Mouse (Mus musculus): ENCODE data around the gene Pih1d1. TPM values are rescaled to one million over a fixed set of nuclear protein-coding genes. Genes with fewer than 3 reads are reported as not detected.
"Not testable (repeated sequence)": the region's sequence is repeated elsewhere in the genome, so short reads cannot be mapped to it uniquely, and the experiment has no call there.

Gene Pih1d1
- total RNA-seq, 2 experiments from 2014 or later, result 2.7 to 59.6 TPM

DNA sequence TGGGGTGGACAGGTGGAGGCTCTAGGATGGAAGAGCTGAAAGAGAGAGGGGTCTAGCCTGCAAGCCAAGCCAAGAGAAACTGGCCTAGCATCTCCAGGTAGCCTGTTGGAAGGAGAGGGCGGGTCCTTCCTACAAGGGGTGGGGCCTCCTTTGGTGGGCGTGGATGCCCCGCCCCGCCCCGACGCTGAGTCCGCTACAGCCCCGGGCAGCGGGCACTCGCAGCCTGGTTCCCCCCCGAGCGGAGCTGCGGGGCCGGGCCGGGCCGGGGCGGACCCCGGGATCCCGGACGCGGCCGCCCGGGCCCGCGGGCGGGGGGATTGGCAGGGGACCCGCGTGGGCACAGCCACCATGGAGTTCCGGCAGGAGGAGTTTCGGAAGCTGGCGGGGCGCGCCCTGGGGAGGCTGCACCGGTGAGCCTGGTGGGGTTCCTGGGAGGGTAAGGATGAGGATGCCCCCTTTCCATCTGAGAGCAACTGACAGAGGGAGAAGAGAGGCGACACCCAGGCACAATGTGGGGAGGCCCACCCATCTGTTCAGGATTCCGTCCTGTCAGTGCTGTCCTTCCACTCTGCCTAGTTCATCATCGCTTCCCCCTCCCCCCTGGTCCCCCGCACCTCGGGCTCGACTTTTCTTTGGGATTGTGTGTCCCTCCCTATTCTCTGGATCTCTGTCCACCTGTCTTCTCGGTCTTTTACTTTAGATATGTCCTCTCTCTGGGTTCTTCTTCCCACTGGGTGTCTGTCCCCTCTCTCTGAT, 9.8 kb downstream of the Pih1d1 start, which contains the start of gene Slc17a7:
Gene Slc17a7 (plus strand): TSS at position 215 of the 756 bp plus-strand sequence.
- 0 out of 2 replicates have a peak, but pooled peaks have one; percentile 50 for ATAC-seq (replicated peaks; ENCODE audit: low FRiP score, poor library complexity, severe bottlenecking)

DNA sequence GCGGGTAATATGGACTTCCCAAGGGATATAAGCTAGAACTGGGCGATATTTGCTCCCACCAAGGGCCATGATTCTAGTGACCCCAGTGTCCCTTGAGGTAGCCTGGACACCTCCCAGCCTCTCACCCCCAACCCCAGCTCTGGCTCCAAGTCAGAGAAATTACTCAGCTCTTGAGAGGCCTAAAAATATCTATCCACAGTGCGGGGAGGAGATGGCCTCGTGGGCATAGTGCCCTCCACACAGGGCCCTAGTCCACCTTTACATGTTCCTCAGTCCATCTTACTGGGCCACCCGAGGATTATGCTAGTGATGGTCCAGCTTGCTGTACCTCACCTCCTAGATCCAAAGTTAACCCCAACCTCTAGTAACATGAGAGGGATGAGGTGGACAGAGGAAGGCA, 10.7 kb downstream of the Pih1d1 start:
- no peak for ATAC-seq (replicated peaks; ENCODE audit: low FRiP score, poor library complexity, severe bottlenecking)

DNA sequence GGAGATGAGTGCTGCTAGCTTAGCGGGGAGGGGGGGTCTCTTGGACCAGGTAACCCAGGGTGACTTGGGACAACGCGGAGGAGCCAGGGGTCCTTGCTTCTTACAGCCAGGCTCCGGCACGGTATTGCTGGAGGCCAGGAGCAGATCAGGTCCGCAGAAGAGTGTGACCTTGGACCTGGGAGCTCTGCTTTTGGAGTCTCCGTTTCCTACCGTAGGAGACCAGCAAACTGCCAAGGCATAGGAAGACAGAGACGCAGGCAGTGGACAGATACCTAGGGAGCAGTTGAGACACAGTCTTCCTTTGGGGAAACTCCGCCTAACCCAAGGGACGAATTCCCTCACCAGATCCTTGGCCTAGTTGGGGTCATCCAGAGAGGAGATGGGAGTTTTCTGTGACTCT, 11.6 kb downstream of the Pih1d1 start:
- no peak for ATAC-seq (replicated peaks; ENCODE audit: low FRiP score, poor library complexity, severe bottlenecking)

DNA sequence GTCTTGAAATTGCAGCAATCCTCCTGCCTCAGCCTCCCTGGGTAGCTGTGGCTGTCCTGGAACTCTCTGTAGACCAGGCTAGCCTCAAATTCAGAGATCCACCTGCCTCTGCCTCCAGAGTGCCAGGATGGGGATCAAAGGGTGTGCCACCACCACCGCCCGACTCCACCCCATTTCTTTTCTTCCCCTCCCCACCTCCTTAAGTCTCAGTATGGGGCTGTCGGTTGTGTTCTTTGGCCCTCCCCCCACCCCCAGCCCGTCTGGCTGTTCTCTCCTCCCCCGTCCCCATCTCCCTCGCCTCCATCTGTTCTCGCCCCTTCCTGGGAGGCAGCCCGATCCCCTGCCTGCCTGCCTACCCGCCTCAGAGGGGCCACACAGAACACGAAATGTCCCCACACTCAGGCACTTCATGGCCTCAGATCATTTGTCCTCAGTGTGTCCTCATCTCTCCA, 12.9 kb downstream of the Pih1d1 start:
- ATAC-seq (replicated peaks; ENCODE audit: low FRiP score, poor library complexity, severe bottlenecking), result no peak

DNA sequence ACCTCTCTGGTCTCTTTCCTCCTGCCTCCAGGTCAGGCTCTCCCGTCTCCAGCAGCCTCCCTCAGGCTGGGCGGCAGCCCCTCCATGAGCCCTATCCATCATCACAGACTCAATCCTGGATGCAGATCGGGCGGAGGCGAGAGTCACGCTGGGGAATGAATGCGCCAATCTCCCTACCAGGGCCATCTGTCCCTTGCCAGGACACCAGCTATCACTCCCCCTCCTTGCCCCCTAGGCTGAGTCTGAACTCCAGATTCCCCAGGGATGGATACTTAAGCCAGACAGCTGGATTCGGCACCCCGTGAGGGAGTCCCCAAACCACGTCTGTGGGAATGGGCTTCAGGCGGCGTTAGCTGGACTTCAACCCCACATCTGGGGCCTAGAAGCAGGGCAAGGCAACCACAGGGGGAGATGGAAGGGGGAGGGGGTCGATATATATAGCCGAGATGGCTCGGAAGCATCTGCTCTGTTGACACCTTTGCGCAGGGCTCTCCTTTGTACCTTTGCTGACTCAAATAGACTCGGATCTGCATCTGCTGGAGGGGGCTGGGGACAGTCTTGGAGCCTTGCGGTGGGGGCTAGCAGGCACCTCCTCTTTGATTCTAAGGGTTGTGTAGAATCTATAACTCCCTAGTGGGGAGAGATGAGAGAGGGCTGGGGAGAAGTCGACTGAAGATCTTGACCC, 13.8 kb downstream of the Pih1d1 start:
- no peak for ATAC-seq (replicated peaks; ENCODE audit: low FRiP score, poor library complexity, severe bottlenecking)

DNA sequence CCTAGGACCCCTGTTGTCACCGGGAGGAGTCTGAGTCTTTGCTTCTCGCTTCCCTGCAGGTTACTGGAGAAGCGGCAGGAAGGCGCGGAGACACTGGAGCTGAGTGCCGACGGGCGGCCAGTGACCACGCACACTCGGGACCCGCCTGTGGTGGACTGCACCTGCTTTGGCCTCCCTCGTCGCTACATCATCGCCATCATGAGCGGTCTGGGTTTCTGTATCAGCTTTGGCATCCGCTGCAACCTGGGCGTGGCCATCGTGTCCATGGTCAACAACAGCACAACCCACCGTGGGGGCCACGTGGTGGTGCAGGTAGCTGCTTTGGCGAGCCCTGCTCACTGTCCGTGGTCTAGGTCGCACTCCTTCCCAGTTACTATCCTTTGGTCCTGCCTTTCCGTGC, 14.6 kb downstream of the Pih1d1 start:
- no peak for ATAC-seq (replicated peaks; ENCODE audit: low FRiP score, poor library complexity, severe bottlenecking)

DNA sequence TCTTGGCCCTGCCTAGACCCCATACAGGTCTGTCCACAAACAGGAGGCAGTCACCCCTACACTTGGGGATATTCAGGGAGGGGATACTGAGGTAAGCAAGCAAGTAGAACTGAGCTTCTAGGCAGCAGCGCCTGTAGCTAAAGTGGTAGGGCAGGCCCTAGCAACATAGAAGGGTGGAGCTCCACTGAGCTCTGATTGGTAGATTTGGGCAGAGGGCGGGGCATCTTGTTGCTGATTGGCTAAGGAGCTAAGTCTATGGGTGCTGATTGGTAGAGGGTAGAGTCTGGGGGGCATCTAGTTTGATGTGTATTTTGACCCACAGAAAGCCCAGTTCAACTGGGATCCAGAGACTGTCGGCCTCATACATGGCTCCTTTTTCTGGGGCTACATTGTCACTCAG, 15.4 kb downstream of the Pih1d1 start:
- ATAC-seq (replicated peaks; ENCODE audit: low FRiP score, poor library complexity, severe bottlenecking), result 0 out of 2 replicates have a peak, but pooled peaks have one; percentile 38

DNA sequence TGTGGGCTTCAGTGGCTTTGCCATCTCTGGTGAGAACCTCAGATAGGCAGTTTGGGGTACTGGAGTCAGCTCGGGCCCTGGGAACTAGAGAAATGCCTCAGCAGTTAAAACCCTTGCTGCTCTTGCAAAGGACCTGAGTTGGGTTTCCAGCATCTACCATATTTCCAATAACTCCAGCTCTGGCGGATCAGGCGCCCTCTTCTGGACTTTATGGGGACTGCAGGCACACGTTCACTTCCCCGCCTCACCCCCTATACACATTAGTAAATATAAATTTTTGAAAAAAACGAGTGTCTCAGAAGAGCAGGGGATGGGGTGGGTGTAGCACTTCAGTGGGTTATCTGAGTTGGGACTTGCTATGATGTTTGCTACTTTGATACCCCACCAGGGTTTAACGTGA, 18.9 kb downstream of the Pih1d1 start:
- ATAC-seq (replicated peaks; ENCODE audit: low FRiP score, poor library complexity, severe bottlenecking), result 0 out of 2 replicates have a peak, but pooled peaks have one; percentile 52

DNA sequence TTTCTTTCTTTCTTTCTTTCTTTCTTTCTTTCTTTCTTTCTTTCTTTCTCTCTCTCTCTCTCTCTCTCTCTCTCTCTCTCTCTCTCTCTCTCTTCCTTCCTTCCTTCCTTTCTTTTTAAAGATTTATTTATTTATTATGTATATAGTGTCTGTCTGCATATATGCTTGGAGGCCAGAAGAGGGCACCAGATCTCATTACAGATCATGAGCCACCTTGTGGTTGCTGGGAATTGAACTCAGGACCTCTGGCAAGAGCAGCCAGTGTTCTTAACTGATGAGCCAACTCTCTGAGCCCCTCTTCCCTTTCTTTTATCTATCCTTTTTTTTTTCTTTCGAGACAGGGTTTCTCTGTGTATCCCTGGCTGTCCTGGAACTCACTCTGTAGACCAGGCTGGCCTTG, 19.7 kb downstream of the Pih1d1 start:
- not testable (repeated sequence) for ATAC-seq (replicated peaks; ENCODE audit: low FRiP score, poor library complexity, severe bottlenecking)

DNA sequence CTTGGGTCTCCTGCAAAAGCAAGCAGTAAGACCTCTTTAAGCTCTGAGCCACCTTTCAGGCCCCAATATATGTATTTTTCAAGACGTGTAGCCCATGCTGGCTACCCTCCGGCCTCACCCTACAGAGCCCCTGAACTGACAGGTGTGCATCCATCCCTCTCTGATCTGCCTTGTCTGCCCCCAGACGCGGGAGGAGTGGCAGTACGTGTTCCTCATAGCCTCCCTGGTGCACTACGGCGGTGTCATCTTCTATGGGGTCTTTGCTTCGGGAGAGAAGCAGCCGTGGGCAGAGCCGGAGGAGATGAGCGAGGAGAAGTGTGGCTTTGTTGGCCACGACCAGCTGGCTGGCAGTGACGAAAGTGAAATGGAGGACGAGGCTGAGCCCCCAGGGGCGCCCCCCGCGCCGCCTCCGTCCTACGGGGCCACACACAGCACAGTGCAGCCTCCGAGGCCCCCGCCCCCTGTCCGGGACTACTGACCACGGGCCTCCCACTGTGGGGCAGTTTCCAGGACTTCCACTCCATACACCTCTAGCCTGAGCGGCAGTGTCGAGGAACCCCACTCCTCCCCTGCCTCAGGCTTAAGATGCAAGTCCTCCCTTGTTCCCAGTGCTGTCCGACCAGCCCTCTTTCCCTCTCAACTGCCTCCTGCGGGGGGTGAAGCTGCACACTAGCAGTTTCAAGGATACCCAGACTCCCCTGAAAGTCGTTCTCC, 20.6 kb downstream of the Pih1d1 start:
- ATAC-seq (replicated peaks; ENCODE audit: low FRiP score, poor library complexity, severe bottlenecking), result no peak

DNA sequence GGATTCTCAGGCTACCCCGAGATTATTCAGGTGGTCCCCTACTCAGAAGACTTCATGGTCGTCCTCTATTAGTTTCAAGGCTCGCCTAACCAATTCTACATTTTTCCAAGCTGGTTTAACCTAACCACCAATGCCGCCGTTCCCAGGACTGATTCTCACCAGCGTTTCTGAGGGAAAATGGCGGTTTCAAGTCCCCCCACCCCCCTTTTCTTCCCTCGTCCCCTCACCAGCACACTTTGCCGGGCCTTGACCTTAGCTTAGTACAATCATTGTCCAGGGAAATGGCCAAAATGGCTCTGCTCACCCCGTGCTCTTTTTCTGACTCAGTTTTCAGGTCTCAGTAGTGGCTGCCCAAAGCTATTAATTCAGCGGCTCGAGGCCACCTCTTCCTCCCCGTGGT, 21.3 kb downstream of the Pih1d1 start:
- ATAC-seq (replicated peaks; ENCODE audit: low FRiP score, poor library complexity, severe bottlenecking), result no peak

DNA sequence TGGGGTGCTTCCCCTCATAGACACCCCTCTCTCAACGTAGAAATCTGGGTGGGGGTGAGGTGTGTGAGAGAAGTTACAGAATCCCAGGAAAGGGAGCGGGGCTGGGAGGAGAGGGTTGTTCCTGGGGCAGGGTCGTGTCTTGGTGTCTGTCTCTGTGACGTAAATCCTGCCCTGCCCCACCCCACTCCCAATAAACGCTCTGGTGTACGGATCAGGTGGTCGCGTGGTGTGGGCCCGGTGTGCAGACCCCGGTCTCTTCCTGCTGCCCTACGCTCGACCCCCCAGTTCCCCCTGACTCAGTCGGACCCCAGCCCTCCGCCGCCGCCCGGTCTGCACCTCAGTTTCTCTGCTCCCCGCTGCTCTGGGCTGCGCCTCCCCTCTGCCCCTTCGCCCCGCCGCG, 21.8 kb downstream of the Pih1d1 start:
- ATAC-seq (replicated peaks; ENCODE audit: low FRiP score, poor library complexity, severe bottlenecking), result no peak

DNA sequence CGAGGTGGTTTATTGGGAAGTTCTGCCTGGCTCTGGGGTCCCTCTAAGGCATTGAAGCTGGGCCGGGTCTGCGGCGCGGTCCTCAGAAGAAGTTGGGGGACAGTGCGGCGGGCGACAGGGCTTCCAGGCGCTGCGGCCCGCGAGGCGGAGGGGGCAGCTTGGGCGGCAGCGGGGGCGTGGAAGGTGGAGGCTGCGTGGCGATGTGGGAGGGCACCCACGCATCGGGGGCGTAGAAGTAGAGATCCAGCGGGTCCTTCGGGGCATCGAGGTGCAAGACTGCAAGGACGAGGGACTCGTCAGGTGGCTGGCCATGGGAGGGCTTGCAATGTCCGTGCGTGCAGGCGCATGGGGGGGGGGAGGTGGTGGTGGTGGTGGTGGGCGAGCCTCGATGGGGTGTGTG, 22.3 kb downstream of the Pih1d1 start:
- ATAC-seq (replicated peaks; ENCODE audit: low FRiP score, poor library complexity, severe bottlenecking), result no peak

DNA sequence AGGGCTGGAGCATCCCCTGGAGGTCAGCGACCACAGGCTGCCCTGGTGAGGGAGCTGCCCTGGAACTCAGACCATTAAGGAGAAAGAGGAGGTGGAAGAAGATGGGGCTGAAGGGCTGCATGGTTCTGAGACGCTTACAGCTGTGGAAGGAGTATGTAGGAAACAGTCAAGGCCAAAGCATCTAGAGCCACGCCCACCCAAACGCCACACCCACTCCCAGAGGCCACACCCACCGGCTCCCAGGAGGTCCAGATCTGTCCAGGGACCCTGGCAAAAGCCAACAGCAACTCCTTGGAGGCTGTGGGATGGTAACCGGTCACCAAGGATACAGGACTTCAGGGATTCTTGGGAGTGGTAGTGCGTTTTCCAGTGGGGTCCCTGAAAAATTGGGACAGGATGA, 24.4 kb downstream of the Pih1d1 start:
- no peak for ATAC-seq (replicated peaks; ENCODE audit: low FRiP score, poor library complexity, severe bottlenecking)

DNA sequence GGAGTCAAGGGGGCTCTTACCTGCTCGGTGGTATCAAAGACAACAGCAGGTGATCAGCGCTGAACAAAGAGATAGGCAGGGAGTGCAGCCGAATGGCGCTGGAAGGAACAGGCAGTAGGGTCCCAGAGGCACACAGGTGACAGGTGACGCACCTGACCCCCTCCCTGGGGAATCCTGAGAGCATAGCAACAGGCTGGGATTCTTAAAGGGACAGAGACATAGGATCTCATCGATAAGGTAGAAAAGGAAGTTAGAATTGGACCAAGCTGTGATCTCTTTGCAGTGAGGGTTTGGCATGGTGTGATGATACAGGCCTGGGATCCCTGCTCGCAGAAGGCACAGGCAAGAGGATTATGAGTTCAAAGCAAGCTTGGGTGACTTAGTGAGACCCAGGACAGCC, 25.4 kb downstream of the Pih1d1 start, which contains the start of gene Gfy:
Gene Gfy (minus strand): TSS at position 101 of the 400 bp plus-strand sequence.
- no peak for ATAC-seq (replicated peaks; ENCODE audit: low FRiP score, poor library complexity, severe bottlenecking)

DNA sequence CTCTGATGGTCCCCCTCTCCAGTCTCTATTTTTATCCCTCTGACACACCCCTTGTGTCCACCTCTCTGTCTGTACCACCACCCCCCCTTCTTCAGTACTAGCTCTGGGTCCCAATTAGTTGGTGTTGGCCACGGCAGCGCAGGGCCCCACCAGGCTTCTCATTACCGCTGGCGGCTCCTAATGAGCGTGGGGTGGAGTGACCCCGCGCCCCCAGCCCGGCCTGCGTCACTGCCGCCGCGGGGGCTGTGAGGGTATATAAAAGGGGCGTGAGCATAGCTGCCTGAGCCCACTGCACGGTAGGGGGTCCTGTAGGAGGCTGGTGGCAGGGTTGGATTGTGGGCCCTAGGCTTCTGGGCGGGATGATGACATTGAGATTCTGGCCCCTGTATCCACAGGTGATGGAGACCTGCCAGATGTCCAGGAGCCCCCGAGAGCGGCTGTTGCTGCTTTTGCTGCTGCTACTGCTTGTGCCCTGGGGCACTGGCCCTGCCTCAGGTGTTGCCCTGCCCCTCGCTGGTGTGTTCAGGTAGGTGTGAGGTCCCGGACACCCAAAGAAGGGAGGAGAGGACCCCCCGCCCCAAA, 26.9 kb downstream of the Pih1d1 start, which contains the start of gene Pth2:
Gene Pth2 (plus strand): TSS at position 100 of the 582 bp plus-strand sequence.
- no peak for ATAC-seq (replicated peaks; ENCODE audit: low FRiP score, poor library complexity, severe bottlenecking)

DNA sequence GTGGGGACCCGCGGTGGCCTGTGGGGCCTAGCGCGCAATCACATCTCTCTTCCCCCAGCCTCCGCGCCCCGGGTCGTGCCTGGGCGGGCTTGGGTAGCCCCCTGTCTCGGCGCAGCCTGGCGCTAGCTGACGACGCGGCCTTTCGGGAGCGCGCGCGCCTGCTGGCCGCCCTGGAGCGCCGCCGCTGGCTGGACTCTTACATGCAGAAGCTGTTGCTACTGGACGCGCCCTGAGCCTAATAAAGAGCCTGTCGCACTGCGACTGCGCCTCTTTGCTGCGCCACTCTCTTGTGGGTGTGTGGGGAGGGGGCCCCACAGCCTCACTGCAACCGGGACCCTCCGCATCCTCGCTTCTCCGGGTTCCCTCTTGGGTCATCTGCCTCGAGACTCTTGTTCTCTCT, 27.4 kb downstream of the Pih1d1 start:
- ATAC-seq (replicated peaks; ENCODE audit: low FRiP score, poor library complexity, severe bottlenecking), result no peak

DNA sequence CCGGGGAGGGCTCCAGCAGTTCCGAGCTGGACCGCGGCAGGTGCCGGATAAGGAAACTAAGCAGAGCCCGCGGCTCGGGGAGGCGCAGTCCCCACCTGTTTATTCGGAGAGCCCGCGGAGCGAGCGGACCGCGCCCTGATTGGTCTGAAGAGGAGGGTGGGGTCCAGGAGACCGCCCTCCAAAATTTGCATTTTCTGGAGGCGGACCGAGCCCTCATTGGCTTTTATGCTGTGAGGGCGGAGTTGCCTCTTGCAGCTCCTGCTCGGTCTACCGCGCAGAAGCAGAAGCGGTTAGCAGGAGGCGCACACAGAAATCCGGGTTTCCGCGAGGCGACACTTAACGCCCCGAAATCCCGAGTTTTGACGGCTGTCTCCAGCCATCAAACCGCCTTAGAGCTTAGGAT, 28.1 kb downstream of the Pih1d1 start:
- ATAC-seq (replicated peaks; ENCODE audit: low FRiP score, poor library complexity, severe bottlenecking), result peak; percentile 93

DNA sequence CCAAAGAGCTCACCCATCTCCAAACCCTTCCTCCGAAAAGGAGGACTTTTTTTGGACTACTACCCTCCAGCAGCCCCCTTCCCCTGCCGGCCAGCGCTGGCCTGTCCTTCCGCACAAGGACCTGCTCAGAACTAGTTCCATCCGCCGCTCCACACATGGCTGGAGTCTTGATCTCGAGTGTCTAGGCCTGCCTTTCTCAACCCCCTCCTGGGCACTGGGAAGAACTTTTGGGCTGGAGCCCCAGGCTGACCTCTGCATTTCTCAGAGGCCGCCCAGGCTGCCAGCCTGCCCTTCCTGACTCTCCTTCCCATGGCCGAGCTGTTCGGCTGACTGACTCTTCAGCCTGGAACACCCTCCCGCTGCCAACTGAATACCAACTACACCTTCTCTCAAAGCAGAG, 28.5 kb downstream of the Pih1d1 start:
- ATAC-seq (replicated peaks; ENCODE audit: low FRiP score, poor library complexity, severe bottlenecking), result peak; percentile 4; the same call in 1 of the 2 replicates

DNA sequence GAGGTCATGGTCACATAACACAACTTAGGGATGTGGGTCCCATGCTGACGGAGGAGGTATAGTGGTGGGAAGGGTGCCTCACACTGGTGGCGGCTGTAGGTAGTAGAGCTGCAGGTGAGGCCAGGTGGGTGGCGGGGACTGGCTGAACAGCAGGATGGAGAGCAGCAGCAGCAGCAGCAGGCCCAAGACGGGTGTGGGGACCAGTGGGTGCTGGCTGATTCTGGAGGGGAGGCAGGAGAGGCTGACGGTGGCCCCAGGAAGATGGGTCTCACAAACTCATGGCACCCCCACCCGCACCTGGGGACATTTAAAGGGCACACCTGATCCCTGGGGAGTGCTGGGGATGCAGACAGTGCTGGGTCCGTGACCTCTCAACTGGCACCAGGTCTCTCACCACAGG, 29.6 kb downstream of the Pih1d1 start:
- no peak for ATAC-seq (replicated peaks; ENCODE audit: low FRiP score, poor library complexity, severe bottlenecking)

All from erythroblast, adult 5-6 weeks (primary cell).